Mouse (Mus musculus): ENCODE results near the gene Apol7a. TPM values are rescaled to one million over a fixed set of nuclear protein-coding genes. Genes with fewer than 3 reads are reported as not detected.
A peak's percentile ranks its signal among the peaks of the same experiment; 100 is the strongest.
"Not testable (repeated sequence)": the region's sequence is repeated elsewhere in the genome, so short reads cannot be mapped to it uniquely, and the experiment has no call there.

Apol7a gene
- polyA plus RNA-seq, 1 experiment from 2014 or later = not detected

GRCm38 (mm10) chr15:77415653-77416052, 16.7 kb upstream of the Apol7a start:
- not testable (repeated sequence) for H3K27me3 ChIP-seq (ENCODE audit: control insufficient read depth, insufficient read depth, low read length); H3K4me2 ChIP-seq (ENCODE audit: low read depth, low read length); H3K27ac ChIP-seq (replicated peaks; ENCODE audit: low read depth, low read length); H3K4me3 ChIP-seq (ENCODE audit: low read depth, low read length); H3K36me3 ChIP-seq (replicated peaks; ENCODE audit: control insufficient read depth, insufficient read depth, low read depth, low read length); H3K9ac ChIP-seq (replicated peaks; ENCODE audit: low read length); ATAC-seq (replicated peaks; ENCODE audit: insufficient number of reproducible peaks, low FRiP score, low TSS enrichment, low read depth); DNase-seq (ENCODE audit: low spot score); H3K4me1 ChIP-seq (ENCODE audit: control insufficient read depth, insufficient read depth, low read length); H3K9me3 ChIP-seq (replicated peaks; ENCODE audit: control insufficient read depth, low read length)
- WGBS = 65% methylated on average over 2 of the region's 2 CpGs

- H3K36me3 ChIP-seq (replicated peaks; ENCODE audit: control insufficient read depth, insufficient read depth, low read depth, low read length); ATAC-seq (replicated peaks; ENCODE audit: insufficient number of reproducible peaks, low FRiP score, low TSS enrichment, low read depth); H3K4me2 ChIP-seq (ENCODE audit: low read depth, low read length); H3K27me3 ChIP-seq (ENCODE audit: control insufficient read depth, insufficient read depth, low read length); H3K4me1 ChIP-seq (ENCODE audit: control insufficient read depth, insufficient read depth, low read length); H3K9ac ChIP-seq (replicated peaks; ENCODE audit: low read length); H3K4me3 ChIP-seq (ENCODE audit: low read depth, low read length); H3K9me3 ChIP-seq (replicated peaks; ENCODE audit: control insufficient read depth, low read length); H3K27ac ChIP-seq (replicated peaks; ENCODE audit: low read depth, low read length): not testable (repeated sequence)
- 42% methylated on average over 4 of the region's 4 CpGs for WGBS
- DNase-seq (ENCODE audit: low spot score) = peak; percentile 4
Observed at GRCm38 (mm10) chr15:77412695-77413094, 13.8 kb upstream of the Apol7a start.

GRCm38 (mm10) chr15:77411035-77411434, 12.1 kb upstream of the Apol7a start, which contains the start of gene Apol9a:
TSS of gene Apol9a (minus strand) at chr15:77411135.
- H3K27me3 ChIP-seq (ENCODE audit: control insufficient read depth, insufficient read depth, low read length); H3K9me3 ChIP-seq (replicated peaks; ENCODE audit: control insufficient read depth, low read length); H3K27ac ChIP-seq (replicated peaks; ENCODE audit: low read depth, low read length); DNase-seq (ENCODE audit: low spot score); H3K4me1 ChIP-seq (ENCODE audit: control insufficient read depth, insufficient read depth, low read length); H3K36me3 ChIP-seq (replicated peaks; ENCODE audit: control insufficient read depth, insufficient read depth, low read depth, low read length); H3K9ac ChIP-seq (replicated peaks; ENCODE audit: low read length); H3K4me3 ChIP-seq (ENCODE audit: low read depth, low read length); ATAC-seq (replicated peaks; ENCODE audit: insufficient number of reproducible peaks, low FRiP score, low TSS enrichment, low read depth); H3K4me2 ChIP-seq (ENCODE audit: low read depth, low read length): not testable (repeated sequence)
- WGBS = no CpG with 5 or more reads among the region's 4 CpGs

- not testable (repeated sequence) for H3K9me3 ChIP-seq (replicated peaks; ENCODE audit: control insufficient read depth, low read length); H3K27me3 ChIP-seq (ENCODE audit: control insufficient read depth, insufficient read depth, low read length); H3K9ac ChIP-seq (replicated peaks; ENCODE audit: low read length); ATAC-seq (replicated peaks; ENCODE audit: insufficient number of reproducible peaks, low FRiP score, low TSS enrichment, low read depth); H3K4me2 ChIP-seq (ENCODE audit: low read depth, low read length); H3K4me3 ChIP-seq (ENCODE audit: low read depth, low read length); DNase-seq (ENCODE audit: low spot score); H3K4me1 ChIP-seq (ENCODE audit: control insufficient read depth, insufficient read depth, low read length); H3K36me3 ChIP-seq (replicated peaks; ENCODE audit: control insufficient read depth, insufficient read depth, low read depth, low read length); H3K27ac ChIP-seq (replicated peaks; ENCODE audit: low read depth, low read length)
- WGBS = 87% methylated on average over 10 of the region's 10 CpGs
Observed at GRCm38 (mm10) chr15:77406370-77406769, 7.5 kb upstream of the Apol7a start.

GRCm38 (mm10) chr15:77397450-77398132, 1.3 kb downstream of the Apol7a start:
- H3K4me1 ChIP-seq (ENCODE audit: control insufficient read depth, insufficient read depth, low read length); H3K36me3 ChIP-seq (replicated peaks; ENCODE audit: control insufficient read depth, insufficient read depth, low read depth, low read length); H3K9ac ChIP-seq (replicated peaks; ENCODE audit: low read length); ATAC-seq (replicated peaks; ENCODE audit: insufficient number of reproducible peaks, low FRiP score, low TSS enrichment, low read depth); H3K4me2 ChIP-seq (ENCODE audit: low read depth, low read length); H3K27ac ChIP-seq (replicated peaks; ENCODE audit: low read depth, low read length); H3K4me3 ChIP-seq (ENCODE audit: low read depth, low read length); H3K27me3 ChIP-seq (ENCODE audit: control insufficient read depth, insufficient read depth, low read length); DNase-seq (ENCODE audit: low spot score); H3K9me3 ChIP-seq (replicated peaks; ENCODE audit: control insufficient read depth, low read length): not testable (repeated sequence)
- WGBS = 76% methylated on average over 11 of the region's 11 CpGs

- not testable (repeated sequence) for ATAC-seq (replicated peaks; ENCODE audit: insufficient number of reproducible peaks, low FRiP score, low TSS enrichment, low read depth); H3K36me3 ChIP-seq (replicated peaks; ENCODE audit: control insufficient read depth, insufficient read depth, low read depth, low read length); H3K9me3 ChIP-seq (replicated peaks; ENCODE audit: control insufficient read depth, low read length); DNase-seq (ENCODE audit: low spot score); H3K4me2 ChIP-seq (ENCODE audit: low read depth, low read length); H3K9ac ChIP-seq (replicated peaks; ENCODE audit: low read length); H3K27me3 ChIP-seq (ENCODE audit: control insufficient read depth, insufficient read depth, low read length); H3K4me1 ChIP-seq (ENCODE audit: control insufficient read depth, insufficient read depth, low read length); H3K27ac ChIP-seq (replicated peaks; ENCODE audit: low read depth, low read length); H3K4me3 ChIP-seq (ENCODE audit: low read depth, low read length)
- WGBS = 55% methylated on average over 3 of the region's 3 CpGs
Observed at GRCm38 (mm10) chr15:77393832-77394231, 5.1 kb downstream of the Apol7a start.

- DNase-seq (ENCODE audit: low spot score) = no peak
- no peak overlapping the region for H3K4me2 ChIP-seq (ENCODE audit: low read depth, low read length)
- WGBS = 69% methylated on average over 2 of the region's 2 CpGs
- H3K27me3 ChIP-seq (ENCODE audit: control insufficient read depth, insufficient read depth, low read length) = no peaks in the 10 kb centered on the region
- H3K9me3 ChIP-seq (replicated peaks; ENCODE audit: control insufficient read depth, low read length) = no peaks in the 10 kb centered on the region
- no peak overlapping the region for H3K4me3 ChIP-seq (ENCODE audit: low read depth, low read length)
- no peak overlapping the region for H3K9ac ChIP-seq (replicated peaks; ENCODE audit: low read length)
- no peak for ATAC-seq (replicated peaks; ENCODE audit: insufficient number of reproducible peaks, low FRiP score, low TSS enrichment, low read depth)
- H3K36me3 ChIP-seq (replicated peaks; ENCODE audit: control insufficient read depth, insufficient read depth, low read depth, low read length) = no peaks in the 10 kb centered on the region
- no peak overlapping the region for H3K27ac ChIP-seq (replicated peaks; ENCODE audit: low read depth, low read length)
- H3K4me1 ChIP-seq (ENCODE audit: control insufficient read depth, insufficient read depth, low read length) = no peaks in the 10 kb centered on the region
Observed at GRCm38 (mm10) chr15:77387462-77387861, 11.4 kb downstream of the Apol7a start.

- Histone ChIP-seq H3K4me3 (ENCODE audit: low read depth, low read length) (no peak overlapping the region), H3K27ac (replicated peaks; ENCODE audit: low read depth, low read length) (no peak overlapping the region), H3K27me3 (ENCODE audit: control insufficient read depth, insufficient read depth, low read length) (no peaks in the 10 kb centered on the region), H3K36me3 (replicated peaks; ENCODE audit: control insufficient read depth, insufficient read depth, low read depth, low read length) (no peaks in the 10 kb centered on the region), H3K4me1 (ENCODE audit: control insufficient read depth, insufficient read depth, low read length) (no peaks in the 10 kb centered on the region), H3K4me2 (ENCODE audit: low read depth, low read length) (no peak overlapping the region), H3K9me3 (replicated peaks; ENCODE audit: control insufficient read depth, low read length) (no peaks in the 10 kb centered on the region), H3K9ac (replicated peaks; ENCODE audit: low read length) (no peak overlapping the region)
- DNase-seq (ENCODE audit: low spot score) = no peak
- ATAC-seq (replicated peaks; ENCODE audit: insufficient number of reproducible peaks, low FRiP score, low TSS enrichment, low read depth) = no peak
- WGBS = 95% methylated on average over 7 of the region's 7 CpGs
Observed at GRCm38 (mm10) chr15:77384340-77385030, 14.4 kb downstream of the Apol7a start.

Data from embryonic facial prominence, embryonic 11.5 days (tissue).